Mouse (Mus musculus) thymus, adult 2 months (tissue): ENCODE results near the gene Tmem132c. TPM values are rescaled to one million over a fixed set of nuclear protein-coding genes. Genes with fewer than 3 reads are reported as not detected.

Experiments
- DNase-seq: peaks from one replicate; pipeline ENCODE4 v3.0.0; 2021
- H3K27ac ChIP-seq: fragments of 200-500 bp; 2 replicates; pipeline ENCODE4 v1.5.1; 2012; ENCODE audit warnings: low read length, control low read depth; ENCODE audit not compliant: control insufficient read depth, insufficient read depth
- H3K27me3 ChIP-seq: fragments of 200-500 bp; 2 replicates; pipeline ENCODE4 v1.6.1; 2012; ENCODE audit warnings: mild to moderate bottlenecking, low read length, moderate library complexity, mixed read lengths; ENCODE audit not compliant: control insufficient read depth, insufficient read depth
- H3K36me3 ChIP-seq: fragments of 200-500 bp; 2 replicates; pipeline ENCODE4 v1.6.1; 2012; ENCODE audit warnings: mild to moderate bottlenecking, low read length, moderate library complexity; ENCODE audit not compliant: control insufficient read depth, insufficient read depth
- H3K4me1 ChIP-seq: fragments of 200-500 bp; replicated peaks from 2 replicates; pipeline ENCODE4 v1.6.1; 2012; ENCODE audit warnings: low read length; ENCODE audit not compliant: control insufficient read depth, insufficient read depth
- H3K4me3 ChIP-seq: fragments of 200-500 bp; 2 replicates; pipeline ENCODE4 v1.5.1; 2012; ENCODE audit warnings: mild to moderate bottlenecking, low read length, control low read depth, moderate library complexity; ENCODE audit not compliant: control insufficient read depth, insufficient read depth
- CTCF ChIP-seq: fragments of 200-500 bp; IDR thresholded peaks from 2 replicates; pipeline ENCODE4 v1.5.1; 2012; ENCODE audit warnings: mild to moderate bottlenecking, control low read depth, low read length, moderate library complexity, borderline replicate concordance; ENCODE audit not compliant: control insufficient read depth, poor library complexity, insufficient read depth; ENCODE audit errors: extremely low read depth
- POLR2A ChIP-seq: fragments of 200-500 bp; IDR thresholded peaks from 2 replicates; pipeline ENCODE4 v1.6.1; 2012; ENCODE audit warnings: mild to moderate bottlenecking, low read length, control low read depth, moderate library complexity; ENCODE audit not compliant: control insufficient read depth, poor library complexity, insufficient read depth; ENCODE audit errors: extremely low read depth
- WGBS: fragments of 180-500 bp; shearing (Covaris S2); methylation state at CpG from one replicate; pipeline ENCODE4 v1.1.7; 2018; 5-methylcytosine and 5-hydroxymethylcytosine counted together
- polyA plus RNA-seq: library from polyadenylated mRNA; depleted of rRNA; stranded (reverse); fragments of >200 nt; gene quantifications from 2 replicates; pipeline ENCODE4 v1.2.3, GENCODE M21; 2012

Tmem132c gene
- polyA plus RNA-seq, 1 experiment: 1.5 TPM

GRCm38 (mm10) chr5:127607507-127607906, 365.9 kb downstream of the Tmem132c start:
- Histone ChIP-seq H3K27me3 (no peaks in the 10 kb centered on the region), H3K4me3 (no peak overlapping the region), H3K27ac (no peak overlapping the region), H3K36me3 (peaks cover 25% of the 10 kb centered on the region), H3K4me1 (peaks cover 4% of the 10 kb centered on the region; the same call in 1 of the 2 replicates)
- TF ChIP-seq POLR2A: no peak
- no peak for TF ChIP-seq CTCF
- 89% methylated on average over 2 of the region's 2 CpGs for WGBS
- no peak for DNase-seq

DNA sequence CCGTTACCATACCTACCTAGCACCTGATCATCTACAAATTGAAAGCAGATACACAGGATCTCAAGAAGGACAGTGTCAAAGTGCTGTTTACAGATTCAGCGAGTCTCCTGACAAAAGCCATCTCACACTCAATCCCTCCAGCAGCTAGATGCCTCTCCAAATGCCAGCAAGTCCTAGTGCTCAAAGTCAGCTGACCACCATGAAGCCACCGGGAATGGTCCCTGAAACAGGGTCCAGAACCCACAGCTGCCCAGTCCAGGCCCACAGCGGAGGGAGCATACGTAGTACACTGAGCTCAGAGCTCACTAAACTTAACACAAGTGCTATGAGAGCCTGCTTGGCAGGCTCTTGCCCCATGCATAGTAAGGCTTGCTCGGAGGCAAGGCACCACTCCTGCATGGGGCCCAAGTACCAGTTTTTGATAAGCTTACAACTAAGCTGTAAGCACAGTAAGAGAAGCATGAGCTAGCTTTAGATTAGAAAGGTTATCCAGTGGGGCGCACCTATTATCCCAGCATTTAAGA, 367.6 kb downstream of the Tmem132c start:
- Histone ChIP-seq H3K4me3 (no peak overlapping the region), H3K27ac (no peak overlapping the region), H3K27me3 (no peaks in the 10 kb centered on the region), H3K4me1 (peaks cover 4% of the 10 kb centered on the region; the same call in 1 of the 2 replicates), H3K36me3 (peaks cover 9% of the 10 kb centered on the region)
- TF ChIP-seq POLR2A (no peak), CTCF (no peak)
- no peak for DNase-seq
- 90% methylated on average over 7 of the region's 7 CpGs for WGBS

GRCm38 (mm10) chr5:127610787-127611509, 369.3 kb downstream of the Tmem132c start:
- Histone ChIP-seq H3K4me3 (no peak overlapping the region), H3K36me3 (peaks cover 6% of the 10 kb centered on the region), H3K4me1 (peaks cover 11% of the 10 kb centered on the region), H3K27me3 (no peaks in the 10 kb centered on the region), H3K27ac (peak overlapping the region; percentile 33; the same call in 1 of the 2 replicates)
- TF ChIP-seq CTCF: no peak
- TF ChIP-seq POLR2A: no peak
- WGBS: 36% methylated on average over 6 of the region's 6 CpGs
- DNase-seq: no peak

- Histone ChIP-seq H3K36me3 (peaks cover 6% of the 10 kb centered on the region), H3K4me1 (peaks cover 17% of the 10 kb centered on the region), H3K27ac (no peak overlapping the region), H3K4me3 (no peak overlapping the region), H3K27me3 (no peaks in the 10 kb centered on the region)
- TF ChIP-seq POLR2A: no peak
- TF ChIP-seq CTCF: no peak
- no peak for DNase-seq
- WGBS: 68% methylated on average over 1 of the region's 1 CpGs
Observed at GRCm38 (mm10) chr5:127611881-127612280, 370.3 kb downstream of the Tmem132c start.

DNA sequence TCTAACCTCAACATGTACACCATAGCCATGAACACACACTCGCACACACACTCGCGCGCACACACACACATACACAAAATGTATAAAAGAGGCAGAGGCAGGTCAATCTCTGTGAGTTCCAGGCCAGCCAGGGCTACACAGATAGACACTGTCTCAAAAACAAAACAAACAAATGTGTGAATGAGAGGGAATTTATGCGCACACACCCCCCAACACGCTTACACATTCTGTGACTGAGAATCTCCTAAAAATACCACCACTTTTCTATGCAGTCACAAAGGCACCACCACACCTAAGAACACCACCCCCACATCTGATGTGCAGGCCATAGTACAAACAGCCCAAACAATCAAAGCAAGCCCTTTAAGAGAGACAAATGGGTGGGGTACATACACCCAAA, 370.8 kb downstream of the Tmem132c start:
- H3K4me1 ChIP-seq: peaks cover 17% of the 10 kb centered on the region
- WGBS: 98% methylated on average over 6 of the region's 6 CpGs
- TF ChIP-seq CTCF (no peak), POLR2A (no peak)
- no peaks in the 10 kb centered on the region for H3K27me3 ChIP-seq
- H3K36me3 ChIP-seq: peaks cover 6% of the 10 kb centered on the region
- H3K27ac ChIP-seq: no peak overlapping the region
- DNase-seq: no peak
- H3K4me3 ChIP-seq: no peak overlapping the region
